Mouse (Mus musculus) right cerebral cortex, postnatal 4 days (tissue): ENCODE data around the gene Srbd1.

Source experiments
- DNase-seq: peaks from one replicate; pipeline ENCODE4 v3.0.0-alpha.2; 2022

The Srbd1 gene

DNA sequence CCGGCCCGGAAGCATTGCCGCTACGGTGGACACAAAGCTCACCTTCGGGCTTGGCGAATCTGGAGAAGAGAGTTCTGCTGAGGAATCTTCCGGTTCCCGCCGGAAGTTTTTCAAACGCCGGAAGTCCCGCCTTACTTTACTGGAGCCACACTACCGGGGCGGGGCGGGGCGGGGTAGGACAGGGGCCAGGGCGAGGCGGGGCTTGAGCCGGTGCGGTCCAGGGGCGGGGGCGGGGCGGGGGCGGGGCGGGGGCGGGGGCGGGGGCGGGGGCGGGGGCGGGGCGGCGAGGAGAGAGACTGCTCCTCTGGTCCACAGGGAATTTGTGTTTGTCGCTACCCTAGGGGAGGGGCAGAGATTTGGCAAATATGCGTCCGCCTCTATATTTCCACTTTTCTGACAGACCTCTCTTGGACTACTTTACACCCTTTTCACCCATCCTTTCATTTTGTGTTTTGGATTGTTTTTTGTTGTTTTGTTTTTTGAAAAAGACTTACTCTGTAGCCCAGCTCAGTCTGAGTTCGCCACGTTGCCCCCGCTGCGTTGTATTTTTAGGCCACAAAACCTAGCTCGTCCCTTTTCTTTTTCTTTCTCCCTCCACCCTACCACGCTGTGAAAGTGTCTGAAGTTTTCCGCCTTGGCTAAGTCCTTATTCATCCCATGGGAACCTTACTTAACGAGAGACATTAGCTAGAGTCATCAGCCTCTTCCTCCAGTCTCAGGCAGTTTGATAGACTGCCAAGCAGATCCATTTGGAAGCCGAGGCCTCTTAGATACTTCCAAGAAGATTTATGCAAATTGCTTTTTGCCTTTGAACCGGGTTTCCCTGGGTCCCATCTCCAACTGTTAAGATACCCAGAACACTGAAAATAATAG is at the start of gene Srbd1:
Gene Srbd1 (minus strand): TSS at position 97 of the 873 bp plus-strand sequence.
- DNase-seq = peak; percentile 89

DNA sequence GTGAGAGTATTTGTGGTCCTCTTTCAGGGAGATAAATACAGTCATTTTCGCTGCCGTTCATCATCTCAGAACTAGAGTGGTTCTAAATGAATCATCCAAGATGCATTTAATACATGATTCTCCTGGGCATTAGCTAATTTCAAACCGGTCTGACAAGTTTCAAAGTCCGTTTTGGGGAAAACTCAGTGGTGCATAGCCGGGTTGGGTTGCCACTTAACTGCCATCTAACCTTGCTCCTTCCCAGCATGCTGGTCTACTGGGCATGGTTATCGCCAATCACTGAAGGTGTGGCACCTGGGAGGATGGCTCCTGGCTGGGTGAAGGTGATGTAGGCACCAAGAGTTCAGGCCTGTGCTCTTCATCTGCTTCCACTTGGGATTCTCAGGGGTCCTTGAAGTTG is 49.0 kb upstream of the Srbd1 start:
- DNase-seq = no peak

DNA sequence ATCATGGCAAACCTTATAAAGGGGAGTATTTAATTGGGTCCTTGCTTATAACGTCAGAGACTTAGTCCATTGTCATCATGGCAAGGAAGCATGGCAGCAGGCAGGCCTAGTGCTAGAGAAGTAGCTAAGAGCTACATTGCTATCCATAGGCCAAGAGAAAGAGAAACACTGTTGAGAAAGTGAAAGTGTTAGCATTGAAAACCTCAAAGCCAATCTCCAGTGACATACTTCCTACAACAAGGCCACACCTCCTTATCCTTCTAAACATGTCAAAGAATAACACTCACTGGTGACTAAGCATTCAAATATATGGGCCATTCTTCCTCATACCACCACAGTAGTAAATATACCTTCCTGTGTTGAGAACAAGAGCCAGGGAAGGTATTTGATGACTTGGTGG is 42.8 kb upstream of the Srbd1 start:
- DNase-seq = no peak

DNA sequence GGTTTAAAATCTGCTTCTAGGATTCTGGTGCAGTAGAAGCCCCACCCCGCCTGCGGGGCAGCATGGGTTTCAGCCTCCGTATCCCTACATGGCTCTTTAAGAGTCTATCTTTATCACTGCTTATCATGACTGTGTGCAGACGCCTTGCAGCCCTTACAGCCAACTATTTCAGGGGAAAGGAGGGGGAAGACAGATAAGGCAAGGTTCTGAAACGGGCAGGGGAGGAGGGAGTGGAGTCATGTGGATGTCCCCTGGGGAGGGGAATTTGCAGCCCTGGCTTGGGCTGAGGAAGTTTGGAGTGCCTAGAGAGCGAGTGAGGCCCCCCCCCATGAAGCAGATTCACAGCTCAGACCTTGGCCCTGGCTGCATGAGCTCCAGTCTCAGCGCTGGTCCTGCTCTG is 40.6 kb upstream of the Srbd1 start:
- no peak for DNase-seq

DNA sequence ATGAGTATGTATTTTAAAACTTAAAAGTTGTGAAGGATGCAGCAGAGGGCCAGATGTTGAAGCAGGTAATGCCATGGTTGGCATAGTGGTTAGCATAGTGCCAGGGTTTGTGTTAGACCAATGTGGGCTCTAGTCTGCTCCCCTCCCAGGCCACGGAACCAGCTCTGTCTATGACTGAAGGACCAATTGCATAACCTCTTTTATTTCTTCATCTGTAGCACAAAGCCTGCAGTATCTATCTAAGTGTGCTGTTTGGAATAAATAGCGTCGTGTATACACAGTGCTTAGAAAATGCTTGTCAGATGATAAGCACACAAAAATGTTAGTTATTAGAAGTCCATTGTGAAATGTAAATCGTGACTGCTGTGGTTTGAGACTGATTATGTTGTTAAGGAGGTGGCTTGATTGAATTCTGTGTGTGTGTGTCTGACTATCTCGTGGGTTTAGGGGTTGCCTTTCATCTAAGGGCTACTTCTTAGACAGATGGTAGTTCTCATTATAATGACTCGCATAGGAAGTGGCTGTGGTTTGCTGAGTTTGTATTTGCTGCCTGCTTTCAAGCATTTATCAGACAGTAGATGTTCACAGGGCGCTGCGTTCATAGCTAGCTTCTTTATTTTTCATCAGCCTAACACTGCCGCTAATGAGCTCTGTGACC is 39.7 kb upstream of the Srbd1 start:
- no peak for DNase-seq

DNA sequence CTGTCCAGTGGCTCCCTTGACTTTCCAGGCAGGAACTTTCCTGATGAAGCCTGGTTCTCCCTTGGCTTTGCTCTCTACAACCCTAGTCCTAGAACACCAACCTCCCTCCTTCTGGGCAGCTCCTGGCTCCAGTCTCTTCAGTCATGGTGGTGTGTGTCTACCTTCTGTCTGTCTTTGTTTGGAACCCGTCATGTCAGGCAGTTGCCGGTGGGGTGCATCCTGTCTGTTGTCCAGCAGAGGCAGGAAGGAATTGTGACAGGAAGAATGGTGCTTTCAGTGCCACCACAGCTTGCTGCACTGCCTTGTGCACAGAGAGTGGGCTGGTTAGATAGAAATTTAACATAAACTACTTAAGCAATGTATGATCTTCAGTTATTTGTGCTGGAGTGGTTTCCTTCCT is 38.8 kb upstream of the Srbd1 start:
- DNase-seq = no peak

DNA sequence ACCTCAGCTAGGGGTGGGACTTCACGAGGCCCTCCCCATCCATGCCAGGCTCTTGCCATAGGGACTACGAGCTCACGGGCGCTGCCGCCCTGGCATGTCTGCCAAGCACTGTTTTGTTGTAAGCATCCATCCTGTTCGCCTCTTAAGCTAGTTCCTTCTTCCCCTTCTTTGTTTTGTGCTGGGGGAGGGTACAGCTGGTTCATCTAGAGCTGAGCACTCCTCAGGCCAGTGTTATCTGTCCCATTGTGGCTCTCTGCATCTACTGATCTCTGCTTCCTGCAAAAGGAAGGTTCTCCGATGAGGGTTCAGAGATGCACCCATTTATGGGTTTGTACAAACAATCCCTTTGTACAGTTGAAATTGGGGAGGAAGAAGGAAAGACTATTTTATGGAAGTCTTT is 31.7 kb upstream of the Srbd1 start:
- DNase-seq = no peak

DNA sequence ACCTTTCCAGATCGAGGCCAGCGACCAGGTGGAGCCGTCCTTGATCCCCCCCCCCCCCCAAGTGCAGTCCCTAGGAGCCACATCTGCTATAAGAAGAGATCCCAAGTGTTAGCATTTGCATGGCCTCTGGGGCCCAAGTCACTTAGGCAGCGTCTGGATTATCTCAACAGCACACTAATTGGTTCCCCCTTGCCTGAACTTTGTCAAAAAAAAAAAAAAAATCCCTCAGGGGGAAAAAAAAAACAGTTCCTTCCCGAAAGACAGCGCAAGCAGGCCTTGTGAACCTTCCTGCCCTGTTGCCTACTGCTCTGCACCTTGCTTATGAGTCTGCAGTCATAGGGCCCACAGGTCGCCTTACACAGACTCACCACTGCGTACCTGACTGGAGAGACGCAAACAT is 30.5 kb upstream of the Srbd1 start:
- DNase-seq = no peak

DNA sequence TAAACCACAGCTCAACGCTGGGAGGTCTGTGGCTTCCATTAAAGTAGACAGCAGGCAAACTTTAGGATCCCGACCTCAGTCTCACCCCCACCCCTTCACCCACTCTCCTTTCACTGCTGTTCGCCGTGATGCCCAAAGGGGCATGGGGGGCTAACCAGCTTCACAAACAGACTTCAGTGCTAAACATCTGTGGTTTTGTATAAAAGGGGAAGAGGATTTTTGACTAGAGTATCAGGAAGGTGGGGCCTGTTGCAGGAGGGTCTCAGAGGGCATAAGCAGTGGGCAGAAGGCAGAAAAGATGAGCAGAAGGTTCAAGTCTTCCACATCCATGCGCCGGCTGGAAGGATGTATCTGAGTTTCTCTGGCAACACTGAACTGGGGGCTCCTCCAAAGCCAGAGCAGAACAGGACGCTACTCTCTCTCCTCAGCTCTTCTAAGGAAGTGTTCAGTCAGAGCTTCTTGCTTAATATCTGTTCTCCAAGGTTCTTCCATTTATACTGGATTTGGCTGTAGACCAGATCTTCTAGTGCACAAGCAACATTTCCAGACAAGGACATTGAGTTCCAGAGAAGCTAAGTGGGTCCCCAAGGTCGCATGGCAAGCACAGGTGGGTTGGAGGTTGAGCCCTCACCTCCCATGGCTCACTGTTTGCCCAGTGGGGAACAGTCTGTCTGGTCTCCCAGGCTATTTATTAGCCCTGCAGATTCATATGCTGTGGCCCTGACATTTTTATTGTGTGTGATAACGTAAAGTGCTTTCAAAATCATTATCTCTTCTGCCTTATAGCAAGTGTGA is 25.4 kb upstream of the Srbd1 start:
- DNase-seq = no peak

DNA sequence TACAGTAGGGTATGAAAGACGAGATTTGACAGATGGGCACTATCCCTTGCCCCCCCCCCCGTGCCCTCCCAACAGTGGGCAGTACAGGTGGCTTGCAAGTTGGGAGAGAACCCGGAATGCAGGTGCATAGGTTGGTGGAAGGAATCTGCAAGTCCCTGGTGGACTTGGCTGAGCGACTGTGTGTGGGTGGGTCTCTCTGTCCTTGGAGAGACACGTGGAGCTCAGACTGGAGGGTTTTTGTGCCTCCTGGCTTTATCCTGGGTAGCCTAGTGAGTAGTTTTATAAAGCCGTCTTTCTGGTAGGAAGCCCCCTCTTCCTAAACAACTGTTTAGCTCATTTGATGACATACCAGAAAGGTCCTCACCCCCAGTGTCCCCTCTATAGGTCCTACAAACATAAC is 24.1 kb upstream of the Srbd1 start:
- no peak for DNase-seq

DNA sequence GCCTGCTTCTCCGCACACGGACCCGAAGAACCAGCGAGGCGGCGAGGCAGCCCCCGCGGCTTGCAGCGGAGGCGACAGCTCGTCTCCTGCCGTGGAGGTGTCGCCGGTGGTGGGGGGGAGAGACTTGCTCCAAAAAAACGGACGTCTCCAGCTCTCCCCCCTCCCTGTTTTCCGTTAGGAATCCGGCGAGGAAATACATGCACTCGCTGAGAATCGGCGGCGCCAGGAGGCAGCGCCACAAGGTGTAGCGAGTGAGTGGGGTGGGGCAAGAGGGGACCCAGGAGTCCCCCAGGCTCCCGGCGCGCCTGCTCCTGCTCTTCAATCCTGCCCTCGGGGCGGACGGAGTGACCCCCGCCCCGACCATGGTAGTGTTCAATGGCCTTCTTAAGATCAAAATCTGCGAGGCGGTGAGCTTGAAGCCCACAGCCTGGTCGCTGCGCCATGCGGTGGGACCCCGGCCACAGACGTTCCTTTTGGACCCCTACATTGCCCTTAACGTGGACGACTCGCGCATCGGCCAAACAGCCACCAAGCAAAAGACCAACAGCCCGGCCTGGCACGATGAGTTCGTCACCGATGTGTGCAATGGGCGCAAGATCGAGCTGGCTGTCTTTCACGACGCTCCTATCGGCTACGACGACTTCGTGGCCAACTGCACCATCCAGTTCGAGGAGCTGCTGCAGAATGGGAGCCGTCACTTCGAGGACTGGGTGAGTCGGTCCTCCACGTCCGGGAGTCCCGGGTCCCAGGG is 23.4 kb upstream of the Srbd1 start:
- peak; percentile 56 for DNase-seq

DNA sequence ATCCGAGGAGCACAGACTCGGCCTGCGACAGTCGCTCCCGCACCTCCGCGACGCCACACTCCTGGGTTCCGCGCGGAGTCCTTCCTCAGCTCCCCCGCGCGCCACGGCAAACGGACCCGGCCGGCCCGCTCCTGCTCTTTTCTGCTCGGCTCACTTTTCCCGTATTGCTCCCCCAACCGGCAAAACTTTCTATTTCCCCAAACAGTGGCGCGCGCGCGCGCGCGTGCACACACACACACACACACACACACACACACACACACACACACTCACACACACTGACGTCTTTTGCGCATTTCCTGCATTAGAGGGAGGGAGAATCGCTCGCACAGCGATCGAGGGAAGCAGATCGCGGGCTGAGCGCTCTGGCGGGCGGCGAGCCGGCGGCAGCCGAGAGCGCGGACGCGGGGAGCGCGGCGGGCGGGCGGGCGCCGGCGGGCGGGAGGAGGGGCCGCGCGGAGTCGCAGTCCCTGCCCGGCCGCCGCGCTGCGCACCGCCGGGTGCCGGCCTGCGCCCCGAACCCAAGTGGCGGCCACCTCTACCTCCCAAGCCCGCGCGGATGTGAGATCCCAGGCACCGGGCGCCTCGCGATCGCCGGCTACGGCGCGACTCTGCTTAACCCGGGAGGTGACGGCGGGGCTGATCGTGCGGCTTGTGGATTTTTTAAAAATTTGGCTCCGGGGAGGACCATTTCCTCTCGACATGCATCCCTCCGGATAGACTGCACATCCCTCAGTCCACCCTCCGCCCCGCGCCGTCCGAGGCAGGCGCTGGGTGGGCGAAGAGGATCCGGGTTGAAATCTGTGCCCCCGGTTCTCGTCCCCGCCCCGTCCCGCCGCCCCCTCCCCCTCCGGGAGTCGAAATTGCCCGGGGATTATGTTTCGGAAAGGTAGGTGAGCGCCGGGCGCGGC is 22.6 kb upstream of the Srbd1 start, which contains the start of gene Prkce:
Gene Prkce (plus strand): TSS at position 466 of the 911 bp plus-strand sequence.
- peak; percentile 85 for DNase-seq

DNA sequence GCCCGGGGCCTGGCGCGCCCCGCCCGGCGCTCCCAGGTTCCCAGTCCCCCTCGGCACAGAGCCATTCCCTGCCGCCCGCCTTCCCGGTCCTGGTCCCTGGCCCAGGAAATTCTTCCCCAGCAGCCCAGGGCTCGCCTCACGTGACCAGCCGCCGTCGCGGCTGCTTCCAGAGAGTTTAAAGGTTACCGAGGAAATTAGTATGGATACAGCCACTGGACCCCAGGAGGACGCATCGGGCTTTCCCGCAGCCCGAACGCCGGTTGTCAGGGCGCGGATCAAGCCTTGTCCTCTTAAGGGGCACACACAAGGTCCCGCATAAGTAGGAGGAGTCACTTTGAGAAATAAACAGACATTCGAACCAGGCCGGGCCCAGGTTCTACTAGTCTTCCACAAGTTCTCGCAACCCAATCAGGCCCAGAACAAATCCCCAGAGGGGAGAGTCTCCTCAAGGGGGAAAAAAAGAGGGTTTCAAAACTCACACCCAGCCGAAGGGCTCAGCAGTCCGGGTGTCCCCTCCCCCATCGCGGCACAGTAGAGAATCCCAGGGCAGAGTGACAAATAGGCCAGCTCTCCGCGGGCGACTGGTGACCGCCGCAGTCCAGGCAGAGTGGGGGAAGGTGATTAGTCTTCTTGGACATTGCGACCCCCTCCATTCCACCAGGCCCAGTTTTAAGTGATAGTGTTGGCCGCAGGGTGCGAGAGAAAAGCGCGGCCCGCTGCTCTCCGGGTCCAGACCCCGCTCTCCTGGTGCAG is 21.8 kb upstream of the Srbd1 start:
- DNase-seq = peak; percentile 66

DNA sequence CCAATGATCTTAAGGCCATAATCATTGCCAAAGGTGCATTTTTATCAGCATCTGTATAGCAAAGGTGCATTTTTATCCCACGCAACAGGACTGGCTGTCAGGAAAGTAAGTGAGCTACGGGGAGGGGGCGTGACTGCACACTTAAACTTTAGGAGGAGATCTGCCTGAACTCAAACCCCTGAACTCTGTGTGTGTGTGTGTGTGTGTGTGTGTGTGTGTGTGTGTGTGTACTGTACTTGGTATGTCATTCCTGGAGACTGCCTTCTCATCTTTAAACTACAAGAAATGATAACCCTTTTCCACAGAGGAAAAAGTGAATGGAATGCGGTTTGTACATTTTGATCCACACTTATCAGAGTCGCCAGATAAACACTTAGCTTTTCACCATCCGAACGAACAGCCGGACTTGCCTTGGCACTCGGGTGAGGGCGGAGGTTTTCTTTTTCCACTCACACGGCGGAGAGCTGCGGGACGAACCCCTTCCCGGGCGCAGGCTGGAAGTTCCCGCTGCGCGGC is 21.1 kb upstream of the Srbd1 start:
- DNase-seq = no peak

DNA sequence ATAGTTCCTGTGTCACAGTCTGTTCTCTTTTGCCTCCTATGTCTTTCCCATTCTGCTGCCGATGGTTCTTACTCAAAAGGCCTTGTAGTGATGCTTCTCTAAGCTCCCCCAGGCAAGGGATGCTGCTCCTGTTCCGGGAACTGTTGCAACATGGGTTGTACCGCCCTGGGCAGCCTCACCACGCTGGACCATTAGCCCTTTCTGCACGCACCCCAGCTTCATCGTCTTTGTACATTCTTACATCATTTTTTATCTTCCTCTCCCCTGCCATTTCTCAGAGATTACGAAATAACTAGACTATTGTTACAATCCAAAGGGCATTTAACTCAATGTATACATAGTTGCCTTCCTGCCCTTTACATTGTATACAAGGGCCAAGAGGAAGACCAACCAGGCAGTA is 19.4 kb upstream of the Srbd1 start:
- no peak for DNase-seq

DNA sequence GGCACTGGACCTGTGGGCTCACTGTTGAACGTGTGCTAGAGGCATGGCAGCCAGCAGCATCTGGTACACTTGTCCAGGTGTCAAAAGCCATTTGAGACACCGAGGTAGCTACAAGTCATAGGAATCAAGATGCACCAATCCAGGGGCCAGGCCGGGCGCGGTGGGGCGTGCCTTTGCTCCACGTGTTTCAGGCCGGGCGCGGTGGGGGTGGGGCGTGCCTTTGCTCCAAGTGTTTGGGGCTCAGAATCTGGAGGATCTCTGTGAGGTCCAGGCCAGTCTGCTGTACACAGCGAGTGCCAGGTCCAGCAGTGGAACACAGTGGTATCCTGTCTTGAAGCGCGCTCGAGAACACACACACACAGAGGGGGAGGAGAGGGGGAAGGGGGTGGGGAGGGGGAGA is 17.7 kb upstream of the Srbd1 start:
- DNase-seq = no peak

DNA sequence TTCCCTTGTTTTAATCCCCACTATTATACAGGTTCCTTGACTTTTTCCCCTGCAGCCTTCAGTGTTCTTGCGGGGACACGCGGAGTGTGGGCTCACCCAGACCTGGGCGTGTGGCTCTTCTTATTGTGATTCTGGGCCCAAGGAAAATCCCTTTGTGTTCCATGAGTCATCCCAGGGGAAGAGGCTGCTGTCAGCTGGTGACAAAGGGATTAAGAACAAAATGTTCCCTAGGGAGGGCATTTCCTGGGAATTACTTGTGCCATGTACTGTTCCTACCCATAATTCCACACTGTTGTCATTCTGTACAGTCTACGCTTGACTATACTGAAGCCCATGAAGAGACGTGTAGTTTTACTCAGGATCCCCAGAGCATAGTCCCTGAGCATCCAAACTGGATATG is 12.0 kb upstream of the Srbd1 start:
- DNase-seq = no peak

DNA sequence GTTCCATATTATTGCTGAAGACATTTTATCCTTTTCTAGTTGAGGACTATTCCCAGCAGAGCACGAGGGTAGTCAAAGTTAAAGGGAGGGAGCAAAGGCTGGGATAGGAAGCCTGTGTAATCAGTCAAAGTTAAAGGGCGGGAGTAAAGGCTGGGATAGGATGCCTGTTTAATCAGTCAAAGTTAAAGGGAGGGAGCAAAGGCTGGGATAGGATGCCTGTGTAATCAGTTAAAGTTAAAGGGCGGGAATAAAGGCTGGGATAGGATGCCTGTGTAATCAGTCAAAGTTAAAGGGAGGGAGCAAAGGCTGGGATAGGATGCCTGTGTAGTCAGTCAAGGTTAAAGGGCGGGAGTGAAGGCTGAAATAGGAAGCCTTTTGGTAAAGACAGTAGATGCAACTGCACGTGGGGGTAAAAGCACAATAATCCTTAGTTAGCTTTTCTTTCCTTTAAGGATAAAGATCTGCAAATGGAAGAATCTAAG is 5.9 kb upstream of the Srbd1 start:
- peak; percentile 47 for DNase-seq

DNA sequence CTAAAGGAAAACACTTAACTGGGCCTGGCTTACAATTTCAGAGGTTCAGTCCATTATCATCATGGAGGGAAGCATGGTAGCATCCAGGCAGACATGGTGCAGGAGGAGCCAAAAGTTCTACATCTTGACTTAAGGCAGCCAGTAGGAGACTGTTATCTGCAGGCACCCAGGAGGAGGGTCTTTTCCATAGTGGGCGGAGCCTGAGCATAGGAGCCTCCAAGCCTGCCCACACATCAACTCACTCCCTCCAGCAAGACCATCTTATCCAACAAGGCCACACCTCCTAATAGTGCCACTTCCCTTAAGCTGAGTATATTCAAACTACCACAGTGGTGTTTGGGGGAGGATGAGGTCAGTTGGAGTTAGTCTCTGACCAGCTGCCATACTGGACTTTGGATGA is 4.8 kb upstream of the Srbd1 start:
- no peak for DNase-seq

DNA sequence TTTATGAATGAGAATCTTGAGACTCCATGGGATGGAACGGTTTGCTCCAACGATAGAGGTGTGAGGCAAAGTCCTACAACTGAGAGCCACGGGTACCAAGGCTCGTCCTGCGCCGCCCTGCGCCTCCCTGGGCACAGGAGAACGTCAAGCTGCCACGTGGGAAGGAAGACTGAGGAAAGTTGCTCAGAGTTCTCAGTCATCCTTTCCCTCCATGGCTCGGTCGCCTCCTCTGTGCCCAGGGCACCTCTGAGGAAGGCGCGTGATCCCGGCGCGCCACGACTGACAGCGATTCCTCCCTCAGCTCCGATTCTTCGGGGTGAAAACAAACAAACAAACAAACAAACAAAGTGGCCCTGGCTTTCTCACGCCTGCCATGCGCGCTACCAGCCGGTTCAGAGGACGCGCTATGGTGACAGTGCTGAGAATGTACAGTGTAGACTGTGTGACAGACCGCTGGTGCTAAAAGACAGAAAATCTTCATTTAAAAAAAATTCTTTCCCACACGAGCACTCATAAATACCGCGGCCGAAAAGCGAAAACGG is 367 bp downstream of the Srbd1 start:
- DNase-seq = no peak
